Mouse (Mus musculus): ENCODE results near the gene Arhgap25.
"Not testable (repeated sequence)": the region's sequence is repeated elsewhere in the genome, so short reads cannot be mapped to it uniquely, and the experiment has no call there.

Arhgap25 gene

DNA sequence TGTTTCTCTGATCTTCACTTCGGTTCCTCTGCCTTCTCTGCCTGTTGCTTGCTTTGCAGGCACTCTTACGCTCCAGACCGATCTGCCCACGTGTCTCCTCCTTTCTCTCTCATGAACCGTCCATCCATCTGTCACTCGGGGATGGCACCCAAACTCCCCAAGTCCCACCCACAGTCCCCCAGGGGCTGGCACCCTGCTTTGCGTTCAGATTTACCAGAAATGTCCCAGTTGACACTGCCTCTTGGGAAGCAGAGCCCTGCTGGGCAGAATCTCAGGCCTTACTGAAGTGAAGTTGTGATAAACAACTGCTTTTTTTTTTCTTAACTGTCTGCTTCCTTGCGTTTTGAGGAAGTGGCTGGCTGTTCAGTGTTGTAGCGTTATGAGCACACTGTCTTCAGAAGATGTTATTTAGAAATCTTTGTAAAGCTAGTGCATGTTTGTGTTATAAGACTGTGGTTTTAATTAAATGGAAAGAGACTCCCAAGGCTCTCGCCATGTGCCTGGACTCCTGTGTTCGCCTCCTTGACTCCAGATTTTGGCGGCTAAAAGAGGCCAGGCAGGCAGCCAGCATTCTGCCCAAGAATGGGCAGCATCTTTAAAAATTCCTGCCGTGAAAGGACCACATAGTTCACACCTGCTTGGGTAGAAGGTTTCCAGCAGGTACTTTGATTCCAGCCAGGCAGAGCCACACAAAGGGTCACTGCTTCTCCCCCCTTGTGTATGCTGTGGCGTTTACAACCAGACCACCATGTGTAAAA is at the start of gene Arhgap25:
TSS of gene Arhgap25 (minus strand) at position 307 of the 758 bp plus-strand sequence.
- DNase-seq (ENCODE audit: low spot score), result no peak

- DNase-seq (ENCODE audit: low spot score), result peak; percentile 51
Observed at GRCm38 (mm10) chr6:87582456-87582855, 49.4 kb upstream of the Arhgap25 start.

- no peak for DNase-seq (ENCODE audit: low spot score)
Observed at GRCm38 (mm10) chr6:87581581-87581980, 48.5 kb upstream of the Arhgap25 start.

GRCm38 (mm10) chr6:87581071-87581470 is 48.0 kb upstream of the Arhgap25 start:
- DNase-seq (ENCODE audit: low spot score), result no peak

DNA sequence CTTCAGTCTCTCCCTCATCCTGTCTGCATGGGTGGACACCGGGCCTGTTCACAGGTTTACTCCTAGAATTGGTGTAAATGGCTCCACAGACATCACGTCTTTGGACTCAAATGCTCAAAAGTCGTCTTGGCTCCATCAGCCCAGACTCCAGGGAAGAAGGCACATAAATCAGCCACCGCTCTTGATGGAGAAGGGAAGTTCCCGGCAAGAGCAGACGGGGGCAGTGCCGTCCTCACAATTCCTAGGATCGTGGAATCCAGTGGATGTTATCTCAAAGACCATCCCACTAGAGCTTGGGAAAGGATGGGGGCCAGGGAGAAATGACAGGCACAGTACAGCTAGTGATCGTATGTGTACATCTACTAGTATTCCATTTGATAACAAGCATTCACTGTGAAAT is 45.2 kb upstream of the Arhgap25 start:
- DNase-seq (ENCODE audit: low spot score), result no peak

DNA sequence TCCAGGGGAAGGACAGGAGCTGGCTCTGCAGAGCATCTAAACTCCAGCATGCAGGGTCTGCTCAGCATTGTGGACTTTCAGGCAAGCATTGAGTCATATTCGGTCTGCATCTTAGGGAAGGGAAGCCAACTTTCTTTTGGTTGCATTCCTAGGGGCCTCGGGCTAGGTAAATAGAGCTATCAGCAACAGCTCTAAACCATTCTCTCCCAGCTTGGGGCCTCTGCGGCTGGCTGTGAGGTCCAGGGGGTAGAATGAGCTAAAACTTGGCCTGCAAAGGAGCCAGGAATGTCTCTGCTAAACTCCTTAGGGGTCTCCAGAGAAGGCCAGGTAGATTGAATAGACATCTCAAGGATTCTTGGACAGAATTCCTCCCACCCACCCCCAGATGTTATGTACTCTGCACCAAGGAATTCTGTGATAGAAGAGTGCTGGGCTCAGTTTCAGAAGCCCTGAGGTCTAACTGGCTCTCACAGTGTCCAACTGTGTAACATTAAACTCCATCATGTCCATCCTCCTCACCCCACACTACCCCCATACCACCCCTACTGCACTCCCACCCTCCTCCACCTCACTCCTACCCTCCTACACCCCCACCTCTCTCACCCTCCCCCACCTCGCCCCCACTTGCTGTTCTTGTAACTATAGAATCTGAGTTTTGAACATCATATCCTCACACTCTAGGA is 43.7 kb upstream of the Arhgap25 start:
- DNase-seq (ENCODE audit: low spot score), result no peak

- not testable (repeated sequence) for DNase-seq (ENCODE audit: low spot score)
Observed at GRCm38 (mm10) chr6:87571863-87572262, 38.8 kb upstream of the Arhgap25 start.

DNA sequence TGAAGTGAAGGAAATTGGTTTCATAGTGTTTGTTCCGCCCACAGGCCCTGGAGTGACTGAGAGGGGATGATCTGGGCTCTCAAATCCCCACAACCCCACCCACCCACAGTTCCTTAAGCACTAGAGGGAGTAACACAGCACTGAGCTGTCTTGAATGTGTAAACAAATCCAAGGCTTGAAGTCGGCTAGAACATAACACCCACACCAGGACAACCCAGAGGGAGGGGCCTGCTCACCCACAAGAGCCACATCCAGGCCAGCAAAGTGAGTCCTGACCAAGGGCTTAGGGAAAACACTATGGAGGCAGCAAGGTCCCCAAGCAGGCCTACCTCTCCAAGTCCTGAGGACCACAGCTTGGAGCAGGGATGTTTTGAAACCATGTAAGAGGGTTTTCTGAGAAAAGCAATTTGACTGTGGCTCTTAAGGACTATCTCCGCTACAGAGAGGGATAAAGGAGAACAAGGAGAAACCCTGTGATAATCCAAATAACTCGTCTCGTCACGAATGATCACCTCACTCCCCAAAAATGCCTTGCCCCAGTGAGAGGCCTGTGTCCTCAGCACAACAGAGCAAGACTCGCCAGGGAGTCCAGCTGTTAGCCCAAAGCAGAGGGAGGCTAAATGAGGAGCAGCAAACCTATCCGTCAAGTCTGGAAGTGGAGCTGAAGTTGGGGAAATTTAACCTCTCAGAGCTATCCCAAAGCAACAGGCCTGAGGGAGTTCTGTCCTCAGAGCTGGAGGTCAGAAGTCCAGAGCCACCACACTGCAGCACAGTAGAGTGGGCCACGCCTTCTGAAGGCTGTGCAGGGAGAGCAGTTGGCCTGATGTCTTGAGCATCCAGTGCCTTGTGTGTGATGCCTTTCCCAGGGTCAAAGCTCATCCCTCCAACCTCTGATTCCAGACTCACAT is 34.9 kb upstream of the Arhgap25 start:
- DNase-seq (ENCODE audit: low spot score), result no peak

DNA sequence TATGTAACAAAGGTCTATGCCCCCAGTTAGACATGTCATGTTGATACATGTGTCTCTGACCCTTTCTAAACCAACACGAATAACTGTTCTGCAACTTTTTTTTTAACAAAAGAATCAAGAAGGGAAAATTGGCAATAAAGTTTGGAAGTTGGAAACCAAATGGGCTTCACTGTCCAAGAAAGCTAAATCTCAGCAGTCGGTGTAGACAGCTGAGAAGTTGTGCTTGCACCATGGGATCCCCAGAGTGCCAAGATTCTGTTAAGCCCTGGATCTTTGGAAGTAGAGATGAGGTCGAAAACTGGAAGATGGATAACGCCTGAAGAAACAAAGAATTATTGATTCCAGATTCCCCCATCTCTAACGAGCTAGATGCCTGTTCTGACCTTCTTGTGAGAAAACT is 32.1 kb upstream of the Arhgap25 start:
- DNase-seq (ENCODE audit: low spot score), result no peak

- DNase-seq (ENCODE audit: low spot score), result no peak
Observed at GRCm38 (mm10) chr6:87564356-87564755, 31.3 kb upstream of the Arhgap25 start.

- no peak for DNase-seq (ENCODE audit: low spot score)
Observed at GRCm38 (mm10) chr6:87553724-87554123, 20.7 kb upstream of the Arhgap25 start.

GRCm38 (mm10) chr6:87552054-87552807 is 19.2 kb upstream of the Arhgap25 start:
- DNase-seq (ENCODE audit: low spot score), result peak; percentile 16

GRCm38 (mm10) chr6:87547836-87548235 is 14.8 kb upstream of the Arhgap25 start:
- no peak for DNase-seq (ENCODE audit: low spot score)

DNA sequence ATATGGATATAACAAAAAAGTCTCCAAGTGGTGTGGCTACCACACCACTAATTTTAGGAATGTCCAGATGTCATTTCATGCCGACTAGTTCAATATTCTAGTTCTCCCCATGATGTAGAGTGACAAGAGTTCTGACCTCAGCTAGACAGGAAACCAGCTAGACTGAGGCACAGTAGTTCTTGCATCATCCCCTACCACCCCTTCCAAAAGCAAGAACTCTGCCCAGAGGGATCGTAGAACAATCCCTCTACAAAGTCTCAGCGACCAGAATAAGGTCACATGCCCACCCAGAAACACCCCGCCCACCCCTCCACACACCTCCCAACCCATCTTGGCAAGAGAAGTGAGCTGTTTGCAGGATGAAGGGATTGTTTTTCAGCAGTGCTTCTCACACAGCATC is 14.4 kb upstream of the Arhgap25 start:
- DNase-seq (ENCODE audit: low spot score), result no peak

GRCm38 (mm10) chr6:87545331-87546217 is 12.5 kb upstream of the Arhgap25 start:
- DNase-seq (ENCODE audit: low spot score), result peak; percentile 11

GRCm38 (mm10) chr6:87542027-87542426 is 9.0 kb upstream of the Arhgap25 start:
- DNase-seq (ENCODE audit: low spot score), result peak; percentile 61

GRCm38 (mm10) chr6:87541171-87541571 is 8.1 kb upstream of the Arhgap25 start:
- no peak for DNase-seq (ENCODE audit: low spot score)

- DNase-seq (ENCODE audit: low spot score), result no peak
Observed at GRCm38 (mm10) chr6:87538376-87539270, 5.6 kb upstream of the Arhgap25 start.

DNA sequence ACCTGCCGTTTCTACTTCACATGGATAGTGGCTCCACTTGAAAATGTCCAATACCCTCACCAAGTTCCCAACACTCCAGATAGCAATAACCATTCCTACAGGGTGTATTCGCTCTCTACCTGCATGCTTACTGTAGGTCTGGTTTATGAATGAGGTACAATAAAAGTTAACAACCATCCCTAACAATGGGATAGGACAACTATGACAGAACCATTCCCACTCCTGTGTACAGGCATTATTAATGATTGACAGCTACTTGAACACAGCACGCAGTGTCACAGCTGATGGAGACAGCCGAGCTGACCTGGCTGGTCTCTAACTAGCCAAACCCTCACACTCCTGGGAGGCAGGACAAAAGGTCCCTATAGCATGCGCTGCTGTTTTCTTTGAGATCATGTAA is 4.6 kb upstream of the Arhgap25 start:
- DNase-seq (ENCODE audit: low spot score), result no peak

- DNase-seq (ENCODE audit: low spot score), result no peak
Observed at GRCm38 (mm10) chr6:87536270-87536669, 3.2 kb upstream of the Arhgap25 start.

Measured in MN1 (cell line).